Mouse (Mus musculus) stomach, postnatal 0 days (tissue): ENCODE data around the gene Dydc1.

Source experiments
- CTCF ChIP-seq: IDR thresholded peaks from 2 replicates; pipeline ENCODE4 v1.5.1; 2016; ENCODE audit warnings: antibody characterized with exemption, low read depth, mild to moderate bottlenecking, moderate library complexity
- EP300 ChIP-seq: optimal IDR thresholded peaks from 2 replicates; pipeline ENCODE3; 2016; ENCODE audit warnings: antibody characterized with exemption

GRCm38 (mm10) chr14:41101242-41101641 is 28.5 kb downstream of the Dydc1 start:
- TF ChIP-seq CTCF = no peak
- no peak for TF ChIP-seq EP300
